In genomic region chr7:105640233-105640893, GRCm38 (mm10) we compare ENCODE assay signal across 8 mouse cellular contexts. TPM values are rescaled to one million over a fixed set of nuclear protein-coding genes. Genes with fewer than 3 reads are reported as not detected.
DNase-seq lines count a peak whose midpoint lies in the region; ATAC-seq lines count a peak whose summit lies in the region.

TSS of gene Arfip2 (minus strand) at chr7:105640416.
TSS of gene Gm45799 (plus strand) at chr7:105640552.

- peak; percentile 79 for ATAC-seq in megakaryocyte progenitor cell, adult 5-6 weeks (replicated peaks; ENCODE audit: poor library complexity)

- peak; percentile 98 for DNase-seq in adipocyte (ENCODE audit: low spot score)
- peak; percentile 100 for DNase-seq in embryo, embryonic 10 days (ENCODE audit: low spot score)
- DNase-seq in gastrocnemius, postnatal 10 days = peak; percentile 93
- peak; percentile 99 for DNase-seq in induced T-regulatory cell, adult 2 months (ENCODE audit: low read depth)
- peak; percentile 97 to 98 for DNase-seq in left cerebral cortex, adult 9 months (ENCODE audit: low spot score in 2 of 2)
- DNase-seq in right cerebral cortex, postnatal 14 days = peak; percentile 93
- DNase-seq in urinary bladder, postnatal 36 days (ENCODE audit: low spot score in 2 of 2) = peak; percentile 95 to 97

RNA-seq across cellular contexts. Expression of gene Arfip2, which starts in this region (rescaled TPM):
- total RNA-seq in gastrocnemius, postnatal 10 days (2021) = 10 to 100 TPM; 21.2 to 28.2 TPM
- total RNA-seq in megakaryocyte progenitor cell, adult 5-6 weeks (2015) = 16.0 and 18.5 TPM in 2 replicates
- total RNA-seq in megakaryocyte progenitor cell, adult 5-6 weeks (2017) = 57.5 and 59.8 TPM in 2 replicates

RNA-seq across cellular contexts. Expression of gene Gm45799, which starts in this region (rescaled TPM):
- total RNA-seq in gastrocnemius, postnatal 10 days (2021) = 1 to 10 TPM; 1.9 to 3.1 TPM
- 1.5 and 2.0 TPM in 2 replicates for total RNA-seq in megakaryocyte progenitor cell, adult 5-6 weeks (2015)
- 1.5 and 4.1 TPM in 2 replicates for total RNA-seq in megakaryocyte progenitor cell, adult 5-6 weeks (2017)

Comparison
In these comparisons a context has a peak if more than half of its experiments do, and no peak if none do; other contexts are left out.
1. Peak in every context shown above with its lines: DNase-seq and ATAC-seq.